Mouse (Mus musculus) NIH3T3 (cell line): ENCODE results near the gene Trim65.
"Not testable (repeated sequence)": the region's sequence is repeated elsewhere in the genome, so short reads cannot be mapped to it uniquely, and the experiment has no call there.

ENCODE experiments used
- DNase-seq: peaks from one replicate; pipeline ENCODE4 v3.0.0-alpha.2; 2012; ENCODE audit warnings: low read depth

The Trim65 gene

GRCm38 (mm10) chr11:116108464-116109137 is 22.3 kb downstream of the Trim65 start:
- DNase-seq = peak; percentile 92

DNA sequence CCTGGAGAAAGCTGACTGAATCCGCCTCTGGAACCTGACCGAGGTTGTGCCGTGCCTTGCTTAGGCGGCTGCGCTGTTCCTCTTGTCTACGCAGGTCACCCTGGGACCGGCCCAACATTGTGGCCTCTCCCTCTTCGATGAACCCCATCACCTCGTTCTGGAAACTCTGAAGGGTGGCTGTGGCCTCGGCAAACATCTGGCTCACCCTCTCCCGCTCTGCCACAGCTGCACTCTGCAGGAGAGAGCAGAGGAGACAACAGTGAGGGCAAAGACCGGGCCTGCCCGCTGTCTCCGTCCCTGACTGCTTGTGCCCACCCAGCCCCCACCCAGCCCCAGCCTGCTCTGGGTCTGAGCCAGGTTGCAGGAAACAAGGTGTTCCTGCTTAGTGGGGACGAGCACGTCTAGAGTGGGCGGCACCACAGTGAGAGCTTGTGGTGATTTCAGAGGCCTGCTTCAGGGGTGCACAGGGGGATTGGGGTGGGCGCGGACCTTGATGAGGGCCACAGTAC is 23.1 kb downstream of the Trim65 start:
- no peak for DNase-seq

DNA sequence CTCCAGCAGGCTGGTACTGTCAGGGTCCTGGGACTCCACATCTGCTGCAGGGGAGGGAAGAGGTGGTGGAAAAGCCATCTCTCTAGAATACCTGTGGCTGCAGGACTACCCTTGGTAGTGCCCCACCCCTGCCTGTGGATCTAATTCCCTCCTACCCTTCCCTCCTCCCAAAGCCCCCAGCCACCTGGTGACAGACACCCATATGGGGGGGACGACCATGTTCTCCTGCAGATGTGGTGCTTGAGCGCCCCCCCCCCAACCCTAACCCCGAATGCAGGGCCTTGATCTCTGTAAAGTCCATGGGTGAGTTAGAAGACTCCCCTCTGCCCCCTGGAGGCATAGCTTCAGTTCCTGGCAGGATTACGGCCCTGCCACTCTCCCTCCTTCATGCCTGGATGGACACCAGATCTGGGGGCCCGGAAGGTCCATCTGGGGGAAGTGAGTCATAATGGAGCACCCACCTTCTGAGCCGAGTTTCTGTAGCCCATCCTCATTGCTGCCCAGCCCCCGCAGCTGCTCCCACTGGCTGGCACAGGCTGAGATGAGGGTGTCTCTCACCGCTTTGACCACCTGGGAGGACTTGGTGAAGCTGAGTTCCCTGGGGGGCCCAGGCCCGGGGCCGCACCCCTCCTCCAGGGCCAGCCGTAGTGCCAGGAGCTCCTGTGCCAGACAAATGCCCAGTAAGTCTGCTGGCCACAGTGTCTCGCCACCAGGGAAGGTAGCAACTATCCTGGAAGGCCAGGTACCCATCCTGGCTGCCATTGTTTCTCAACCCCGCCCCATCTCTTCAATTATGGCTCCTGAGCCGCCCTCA is 23.8 kb downstream of the Trim65 start:
- peak; percentile 58 for DNase-seq

GRCm38 (mm10) chr11:116106154-116106962 is 24.6 kb downstream of the Trim65 start:
- no peak for DNase-seq

DNA sequence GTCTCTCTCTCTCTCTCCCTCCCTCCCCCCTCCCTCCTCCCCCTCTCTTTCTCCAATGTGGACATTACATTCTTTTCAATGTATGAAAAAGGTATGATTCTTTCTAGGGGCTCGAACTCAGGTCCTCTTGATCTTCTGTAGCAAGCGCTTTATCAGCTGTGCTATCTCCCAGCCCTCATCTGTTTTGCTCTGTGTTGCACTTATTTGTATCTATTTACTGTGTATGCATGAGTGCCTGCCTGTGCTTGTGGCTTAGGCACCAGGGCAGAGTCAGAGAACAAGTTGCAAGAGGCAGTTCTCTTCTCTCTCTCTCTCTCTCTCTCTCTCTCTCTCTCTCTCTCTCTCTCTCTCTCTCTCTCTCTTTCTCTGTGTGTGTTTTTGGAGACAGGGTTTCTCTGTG is 25.9 kb downstream of the Trim65 start:
- DNase-seq = no peak

GRCm38 (mm10) chr11:116104006-116104646 is 26.8 kb downstream of the Trim65 start:
- peak; percentile 68 for DNase-seq

GRCm38 (mm10) chr11:116103572-116103971 is 27.4 kb downstream of the Trim65 start:
- DNase-seq = no peak

- DNase-seq = peak; percentile 67
Measured at GRCm38 (mm10) chr11:116102472-116102871, 28.5 kb downstream of the Trim65 start.

DNA sequence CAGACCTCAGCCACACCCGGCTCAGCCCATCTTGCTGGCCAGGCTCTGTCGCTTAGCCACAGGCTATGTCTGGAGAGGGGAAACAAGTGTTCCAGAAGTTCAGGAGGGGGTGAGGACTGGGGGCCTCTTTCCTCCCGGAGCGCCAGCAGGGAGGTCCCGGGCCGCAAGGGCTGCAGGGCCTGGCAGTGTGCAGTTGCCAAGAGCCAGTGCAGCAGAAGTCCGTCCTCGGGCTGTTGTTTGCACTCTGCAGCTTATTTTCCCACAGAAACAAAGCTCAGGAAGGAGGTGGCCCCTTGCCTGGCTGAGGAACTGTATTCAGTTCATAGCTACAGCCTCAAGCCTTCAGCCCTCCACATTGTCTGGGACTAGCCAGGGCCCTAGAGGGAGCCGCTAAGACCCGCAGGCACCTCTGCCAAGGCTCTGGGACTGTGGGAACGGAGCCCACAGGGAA is 29.0 kb downstream of the Trim65 start:
- peak; percentile 78 for DNase-seq

- no peak for DNase-seq
Measured at GRCm38 (mm10) chr11:116100839-116101238, 30.1 kb downstream of the Trim65 start.

GRCm38 (mm10) chr11:116100385-116100784 is 30.5 kb downstream of the Trim65 start:
- peak; percentile 83 for DNase-seq

DNA sequence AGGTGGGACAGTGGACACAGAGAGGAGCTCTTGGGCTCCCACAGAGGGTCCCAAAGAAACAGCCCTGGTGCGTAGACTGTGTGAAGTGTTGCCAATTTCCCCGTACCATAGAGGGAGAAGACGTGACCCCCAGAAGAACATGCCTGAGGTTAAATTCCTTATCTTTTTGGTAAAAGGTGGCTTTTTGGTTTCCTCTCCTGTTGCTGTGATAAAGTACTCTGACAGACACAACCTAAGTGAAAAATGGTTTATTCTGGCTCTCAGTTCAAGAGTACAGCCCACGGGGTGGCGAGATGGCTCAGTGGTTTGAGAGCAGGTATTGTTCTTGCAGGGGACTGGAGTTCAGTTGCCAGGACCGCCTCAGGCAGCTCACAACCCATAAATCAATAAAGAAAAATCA is 31.5 kb downstream of the Trim65 start:
- no peak for DNase-seq

GRCm38 (mm10) chr11:116098711-116099460 is 32.0 kb downstream of the Trim65 start:
- no peak for DNase-seq

GRCm38 (mm10) chr11:116096213-116097108 is 34.5 kb downstream of the Trim65 start:
- DNase-seq = peak; percentile 60

GRCm38 (mm10) chr11:116095573-116095972 is 35.4 kb downstream of the Trim65 start:
- DNase-seq = no peak

GRCm38 (mm10) chr11:116093771-116094565 is 37.0 kb downstream of the Trim65 start:
- no peak for DNase-seq

- not testable (repeated sequence) for DNase-seq
Measured at GRCm38 (mm10) chr11:116092959-116093358, 38.0 kb downstream of the Trim65 start.

GRCm38 (mm10) chr11:116091591-116091990 is 39.3 kb downstream of the Trim65 start:
- DNase-seq = no peak

- no peak for DNase-seq
Measured at GRCm38 (mm10) chr11:116089545-116089944, 41.4 kb downstream of the Trim65 start.
